Mouse (Mus musculus) left cerebral cortex, adult 6 months (tissue): ENCODE data around the gene Gm4767. TPM values are rescaled to one million over a fixed set of nuclear protein-coding genes. Genes with fewer than 3 reads are reported as not detected.

ENCODE experiments used
- long read RNA-seq, 2 experiments: library from polyadenylated mRNA; unstranded; transcript quantifications; one replicate each; pipeline ENCODE4 v2.0.0; 2019 to 2020
- polyA plus RNA-seq: library from polyadenylated mRNA; unstranded; fragments of <200 nt; fragmentation: Nextera tagmentation; gene quantifications from 2 replicates; pipeline ENCODE4 v1.2.3, GENCODE M21; 2021

Gene Gm4767
- polyA plus RNA-seq = 0.90 and 0.92 TPM in 2 replicates
- long read RNA-seq, experiment 1, full-length matches to known transcripts = 1 of 1 reads
- long read RNA-seq, experiment 1, partial matches to known transcripts = 0 of 1 reads
- long read RNA-seq, experiment 1, other reads (novel, unspliced or antisense) = 0 of 1 reads
- long read RNA-seq, experiment 2, partial matches to known transcripts = 0 of 1 reads
- long read RNA-seq, experiment 2, other reads (novel, unspliced or antisense) = 1 of 1 reads

DNA sequence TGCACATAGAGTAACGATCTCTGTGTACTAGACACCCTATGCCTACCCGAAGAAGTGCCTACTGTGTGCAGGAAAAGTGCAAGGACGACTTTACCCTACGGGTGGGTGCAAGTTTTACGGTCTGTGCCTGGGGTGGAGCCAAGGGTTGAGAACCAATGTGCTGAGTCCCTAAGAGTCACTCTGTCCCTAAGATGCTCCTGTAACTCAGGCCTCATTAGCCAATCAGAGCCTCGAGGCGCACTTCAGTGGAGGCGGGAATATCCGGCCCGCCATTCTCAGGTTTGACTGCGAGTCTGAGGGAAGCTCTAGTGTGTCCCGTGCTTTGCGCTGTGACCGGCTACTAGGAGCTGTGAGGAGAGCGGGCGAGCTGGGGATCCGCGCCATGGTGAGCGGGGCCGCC lies at the start of gene Gm4767:
Gm4767 (plus strand) TSS at position 288 of the 400 bp plus-strand sequence.

DNA sequence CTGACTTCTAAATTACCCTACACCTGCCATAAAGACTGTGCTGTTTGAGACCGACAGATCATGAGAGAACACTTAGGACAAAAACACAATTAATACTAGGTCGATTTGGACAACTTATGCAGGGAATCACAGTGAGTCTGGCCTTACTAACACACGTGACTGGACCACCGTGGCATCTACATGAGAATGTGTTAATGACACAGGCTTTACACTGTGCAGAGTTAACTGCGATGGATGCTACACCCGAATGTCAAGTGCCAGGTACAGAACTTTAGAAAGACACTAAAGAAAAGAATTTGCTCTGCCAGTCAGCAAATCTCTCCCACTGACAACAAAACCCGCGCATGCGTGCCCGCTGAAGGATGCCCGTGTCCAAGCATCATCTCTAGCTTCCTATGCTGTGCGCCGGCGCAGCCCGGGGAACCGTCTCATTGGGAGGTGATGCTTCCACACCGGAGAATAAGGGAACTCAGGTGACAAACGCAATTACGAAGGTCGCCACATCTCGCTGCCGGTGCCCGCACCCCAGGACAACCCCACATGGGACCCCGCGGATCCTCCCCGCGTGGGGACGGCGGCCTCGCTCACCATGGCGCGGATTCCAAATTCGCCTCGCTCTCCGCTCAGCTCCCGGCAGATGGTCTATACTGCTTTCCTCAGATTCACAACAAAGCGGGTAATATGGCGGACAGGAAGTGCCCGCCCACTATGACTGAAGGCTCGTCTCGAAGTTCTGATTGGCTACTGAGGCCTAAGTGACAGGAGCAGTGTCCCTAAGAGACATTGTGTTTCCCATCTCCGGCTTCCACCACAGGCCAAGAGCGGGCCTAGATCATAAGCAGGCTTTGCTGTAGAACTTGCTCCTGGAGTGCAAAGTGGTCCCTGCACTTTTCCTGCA lies 41.2 kb upstream of the Gm4767 start, which contains the start of gene Gm3055:
Gm3055 (minus strand) TSS at position 656 of the 898 bp plus-strand sequence.

DNA sequence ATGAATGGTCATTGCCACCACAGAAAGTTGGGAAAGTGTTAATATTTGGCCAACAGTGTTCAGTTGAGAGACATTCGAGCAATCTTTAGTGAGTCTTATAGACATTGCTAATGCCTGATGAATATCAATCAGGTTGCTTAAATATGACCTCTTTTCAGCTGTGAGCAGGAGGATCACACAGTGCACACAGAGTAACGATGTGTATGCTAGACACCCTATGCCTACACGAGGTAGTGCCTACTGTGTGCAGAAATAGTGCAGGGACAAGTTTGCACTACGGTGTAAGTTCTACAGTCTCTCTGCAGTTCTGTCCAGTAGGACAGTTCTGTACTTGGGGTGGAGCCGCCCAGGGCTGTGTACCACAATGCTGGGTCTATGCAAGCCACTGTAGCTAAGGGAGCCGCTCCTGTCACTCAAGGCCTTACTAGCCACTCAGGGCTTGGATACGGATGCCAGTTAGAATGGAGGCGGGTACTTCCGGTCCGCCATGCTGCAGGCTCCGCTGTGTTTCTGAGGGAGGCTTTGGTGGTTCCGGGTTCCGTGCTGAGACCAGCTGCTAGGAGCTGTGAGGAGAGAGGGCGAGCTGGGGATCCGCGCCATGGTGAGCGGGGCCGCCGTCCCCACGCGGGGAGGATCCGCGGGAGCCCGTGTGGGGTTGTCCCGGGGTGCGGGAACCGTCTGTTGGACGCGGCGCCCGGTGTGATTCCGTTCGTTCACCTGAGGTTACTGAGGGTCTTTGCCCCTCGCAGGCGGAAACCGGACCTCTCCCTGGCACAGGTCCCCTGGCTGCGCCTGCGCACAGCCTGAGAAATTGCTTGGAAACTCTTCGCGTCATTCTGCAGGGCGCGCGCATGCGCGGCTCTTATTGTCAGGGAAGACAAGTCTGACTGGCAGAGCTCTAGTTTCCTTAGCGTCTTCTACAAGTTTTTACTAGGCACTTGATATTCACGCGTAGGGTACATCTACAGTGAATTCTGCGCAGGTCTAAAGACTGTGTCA lies 51.7 kb downstream of the Gm4767 start, which contains the start of gene Gm32687:
Gm32687 (plus strand) TSS at position 526 of the 999 bp plus-strand sequence.

Other genes with a start within 250 kb of the Gm4767 start
- 5.1 and 7.2 TPM in 2 replicates for gene Tle2, start 237.6 kb upstream of the Gm4767 start, polyA plus RNA-seq
- gene Tle6, start 211.1 kb upstream of the Gm4767 start, polyA plus RNA-seq = 10.2 and 12.4 TPM in 2 replicates
- 0.35 and 0.51 TPM in 2 replicates for gene BC025920, start 205.9 kb upstream of the Gm4767 start, polyA plus RNA-seq
- gene Sirt6, start 184.4 kb upstream of the Gm4767 start, polyA plus RNA-seq = 19.2 and 25.8 TPM in 2 replicates
- 25.8 and 27.9 TPM in 2 replicates for gene Ankrd24, start 183.6 kb upstream of the Gm4767 start, polyA plus RNA-seq
- gene Gm10778, start 163.1 kb upstream of the Gm4767 start, polyA plus RNA-seq = 1.6 and 1.7 TPM in 2 replicates
- 4.7 and 5.4 TPM in 2 replicates for gene Zfp433, start 107.4 kb upstream of the Gm4767 start, polyA plus RNA-seq
- 4.9 and 5.7 TPM in 2 replicates for gene Gm3055, start 41.0 kb upstream of the Gm4767 start, polyA plus RNA-seq
- gene Gm32687, start 51.7 kb downstream of the Gm4767 start, polyA plus RNA-seq = 3.2 and 4.0 TPM in 2 replicates
- gene Zfp781, start 118.3 kb downstream of the Gm4767 start, polyA plus RNA-seq = 1.7 and 1.8 TPM in 2 replicates
- gene Zfp873, start 235.9 kb downstream of the Gm4767 start, polyA plus RNA-seq = 4.4 and 4.6 TPM in 2 replicates